Mouse (Mus musculus) R1 (cell line): ENCODE measurements around the gene Mrpl41.

Source experiments
- DNase-seq: peaks from one replicate; pipeline ENCODE4 v3.0.0-alpha.2; 2018; ENCODE audit warnings: low read depth, low spot score

Mrpl41 gene

DNA sequence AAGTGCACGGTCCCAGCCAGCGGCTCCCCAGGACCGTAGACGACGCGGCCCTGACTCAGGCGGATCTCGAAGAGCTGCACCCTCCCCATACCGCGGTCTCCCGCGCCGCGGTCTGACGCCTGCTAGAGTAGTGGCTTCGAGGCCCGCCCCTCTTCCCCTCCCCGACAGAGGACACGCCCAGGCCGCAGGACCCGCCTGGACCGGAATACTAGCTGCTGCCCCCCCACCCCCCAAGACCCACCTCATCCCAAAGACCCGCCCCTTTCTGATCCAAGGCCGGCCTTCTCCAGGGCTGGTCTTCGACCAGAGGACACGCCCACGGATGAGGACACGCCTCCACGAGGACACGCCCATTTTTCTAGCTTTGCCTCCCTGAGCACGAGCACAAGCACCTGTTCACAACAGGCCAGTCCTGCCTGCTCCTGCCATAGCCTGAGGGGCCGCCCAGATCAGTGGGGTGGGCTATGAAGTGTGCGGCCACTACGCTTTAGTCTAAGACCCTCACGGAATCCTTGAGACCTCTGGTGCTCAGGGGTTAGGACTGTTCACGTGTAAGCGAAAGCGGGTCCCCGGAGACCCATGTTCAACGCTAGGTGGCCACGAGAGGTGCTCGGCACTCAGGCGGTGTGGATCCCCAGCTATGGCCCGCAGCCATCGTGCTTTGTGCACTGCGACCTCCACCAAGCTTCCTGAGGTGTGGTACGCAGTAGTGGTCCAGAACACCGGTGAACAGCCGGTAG is 39.7 kb downstream of the Mrpl41 start, which contains the start of gene Arrdc1:
Gene Arrdc1, minus strand, starts transcription at position 196 of the 740 bp plus-strand sequence.
- peak; percentile 98 for DNase-seq

DNA sequence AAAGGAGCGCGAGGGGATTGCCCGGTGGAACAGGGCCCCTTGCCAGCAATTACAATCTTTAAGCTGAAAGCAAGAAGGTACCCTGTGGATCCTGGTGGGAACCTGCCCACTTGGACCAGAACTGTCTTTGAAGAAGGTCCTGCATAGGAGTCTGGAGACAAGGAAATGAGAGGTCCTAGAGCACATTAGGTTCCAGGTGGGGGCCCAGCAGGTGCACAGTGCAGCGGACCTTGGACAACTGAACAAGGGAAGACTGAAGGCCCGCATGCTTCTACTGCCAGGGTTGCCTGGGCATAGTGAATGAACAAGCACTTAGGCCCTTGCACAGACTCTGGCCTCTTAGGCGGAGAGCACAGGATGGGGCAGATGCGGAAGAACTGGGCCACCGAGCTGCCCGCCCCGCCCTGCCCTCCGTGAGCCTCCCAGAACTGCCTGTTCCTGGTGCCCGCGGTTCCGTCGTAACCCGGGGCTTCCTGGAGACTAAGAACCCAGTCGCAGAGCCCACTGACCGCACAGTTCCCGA is 40.4 kb downstream of the Mrpl41 start:
- DNase-seq, result no peak

DNA sequence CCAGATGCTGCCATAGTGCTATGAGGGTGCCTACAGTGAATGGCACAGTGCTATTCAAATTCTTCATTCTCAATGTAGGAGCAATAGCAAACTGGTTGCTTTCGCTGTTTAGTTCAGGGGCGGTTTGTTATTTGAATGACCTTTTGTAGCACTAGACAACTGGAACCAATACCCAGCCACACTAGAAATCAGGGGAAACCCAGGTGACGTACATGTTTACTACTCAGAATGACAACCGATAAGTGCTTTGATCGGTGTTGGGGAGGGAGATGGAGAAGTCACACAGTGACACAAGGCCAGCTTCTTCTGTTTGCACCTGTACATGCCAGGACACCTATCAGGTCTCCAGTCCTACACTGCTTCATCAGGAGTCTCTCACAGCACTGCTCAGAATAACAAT is 45.3 kb downstream of the Mrpl41 start:
- DNase-seq, result no peak

DNA sequence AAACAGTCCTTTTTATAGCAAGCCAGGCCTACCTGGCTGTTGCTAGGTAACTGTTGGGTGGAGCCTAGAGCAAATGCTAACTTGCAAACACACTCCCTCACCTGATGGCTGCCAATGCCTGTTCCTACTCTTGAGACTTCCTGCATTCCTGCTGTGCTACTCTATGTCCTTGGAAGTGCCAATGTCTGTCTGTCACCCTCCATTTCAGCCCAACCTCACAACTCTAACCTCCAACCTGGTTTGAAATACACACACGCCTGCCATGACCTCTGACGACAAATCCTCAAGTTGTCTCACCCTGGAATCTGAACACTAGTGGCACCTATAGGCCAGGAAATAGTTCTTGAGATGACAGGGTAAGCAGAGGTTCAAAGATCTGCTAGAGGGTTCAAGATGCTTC is 45.8 kb downstream of the Mrpl41 start:
- DNase-seq, result peak; percentile 56

DNA sequence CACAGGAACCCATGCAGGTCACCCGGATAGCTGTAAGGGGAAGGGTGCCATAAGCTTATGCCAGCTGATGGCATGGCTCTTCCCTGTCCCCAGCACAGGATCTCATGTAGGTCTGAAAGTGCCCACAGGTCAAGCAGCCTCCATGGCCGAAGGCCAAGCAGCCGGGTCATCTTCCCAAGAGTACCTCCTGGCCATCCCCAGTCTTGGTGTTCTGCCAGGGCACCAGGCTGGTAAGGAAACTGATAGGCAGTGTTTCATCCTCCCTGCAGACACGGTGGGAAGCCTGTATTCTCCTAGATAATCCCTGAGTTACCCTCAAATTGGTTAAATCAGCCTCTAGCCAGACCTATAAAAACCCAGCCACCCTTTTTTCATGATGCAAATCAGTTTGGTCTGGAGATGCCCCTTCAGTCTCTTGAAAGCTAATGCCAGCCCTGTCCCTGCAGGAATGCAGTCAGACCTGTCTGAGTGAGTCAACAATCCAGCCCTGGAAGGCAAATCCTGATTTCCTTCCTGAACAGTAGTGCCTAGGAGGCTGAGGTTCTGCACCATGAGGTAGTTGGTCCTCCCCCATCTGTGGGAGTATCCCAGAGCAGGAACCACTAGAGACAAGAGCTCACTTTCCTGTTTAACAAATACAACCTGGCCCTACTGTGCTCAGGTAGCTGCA is 47.0 kb downstream of the Mrpl41 start:
- DNase-seq, result peak; percentile 39

DNA sequence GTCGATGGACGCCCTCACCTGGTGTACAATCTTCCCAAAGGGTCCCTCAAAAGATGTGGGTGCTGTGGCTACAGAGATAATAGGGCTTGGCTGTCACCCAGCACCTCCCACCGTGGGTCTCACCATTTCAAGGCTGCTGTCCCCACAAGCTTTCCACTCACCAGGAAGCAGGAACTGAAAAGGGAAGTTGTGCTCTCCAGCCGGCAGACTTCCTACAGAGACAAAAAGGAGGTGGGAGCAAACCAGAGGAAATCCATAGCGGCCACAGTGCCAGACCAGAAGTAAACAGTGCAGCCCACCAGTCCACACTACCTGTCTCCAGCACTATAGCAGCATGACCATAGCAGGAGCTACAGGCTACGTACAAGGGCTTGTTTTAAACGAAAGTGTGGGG is 47.9 kb downstream of the Mrpl41 start:
- DNase-seq, result no peak

DNA sequence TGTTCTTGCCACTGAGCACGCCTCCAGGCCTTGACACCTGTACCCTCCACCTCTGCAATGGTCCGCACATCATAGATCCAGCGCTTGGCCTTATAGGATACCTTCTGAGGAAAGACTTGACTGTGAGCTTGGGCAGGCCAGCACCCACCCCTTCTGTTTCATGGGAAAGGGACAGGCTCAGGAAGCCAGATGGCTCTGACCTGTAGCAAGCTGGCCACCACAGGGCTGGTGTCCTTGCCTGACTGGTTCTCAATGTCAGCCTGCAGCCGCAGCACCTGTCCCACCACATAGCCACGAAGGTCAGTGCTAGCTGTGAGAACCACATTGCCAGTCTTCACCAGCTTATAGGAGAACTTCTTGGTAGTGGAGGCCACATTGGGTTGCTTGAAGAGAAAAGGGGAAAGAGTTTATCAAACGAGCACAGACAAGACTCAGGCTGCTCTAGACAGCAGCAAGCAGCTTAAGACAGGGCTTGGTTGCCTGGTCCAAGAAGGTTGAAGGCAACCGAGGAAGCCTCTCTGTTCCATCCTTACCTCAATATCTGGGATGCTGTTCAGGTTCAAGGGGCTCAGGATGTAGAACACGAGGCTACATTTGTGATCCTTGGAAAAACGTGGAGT is 48.4 kb downstream of the Mrpl41 start:
- no peak for DNase-seq

DNA sequence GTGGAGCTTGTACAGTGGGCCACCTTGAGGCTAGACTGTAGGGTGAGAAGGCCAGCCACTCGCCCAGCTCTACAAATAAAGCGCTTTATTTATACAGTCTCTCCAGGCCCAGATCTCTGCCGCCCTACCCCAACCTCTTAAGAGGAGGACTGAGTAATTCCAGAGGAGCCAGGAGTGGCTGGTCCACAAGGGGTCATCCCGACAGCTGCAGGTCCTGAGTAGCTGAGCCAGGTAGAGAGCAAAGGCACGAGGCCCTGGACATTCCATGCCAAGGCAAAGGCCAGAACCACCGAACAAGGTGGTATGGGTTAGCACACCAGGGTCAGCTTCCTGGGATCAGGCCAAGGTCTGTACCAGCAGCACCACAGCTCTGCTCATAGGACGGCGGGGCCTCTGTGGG is 49.6 kb downstream of the Mrpl41 start:
- no peak for DNase-seq
